ENCODE assay signal across 9 mouse cellular contexts in the genomic region with DNA sequence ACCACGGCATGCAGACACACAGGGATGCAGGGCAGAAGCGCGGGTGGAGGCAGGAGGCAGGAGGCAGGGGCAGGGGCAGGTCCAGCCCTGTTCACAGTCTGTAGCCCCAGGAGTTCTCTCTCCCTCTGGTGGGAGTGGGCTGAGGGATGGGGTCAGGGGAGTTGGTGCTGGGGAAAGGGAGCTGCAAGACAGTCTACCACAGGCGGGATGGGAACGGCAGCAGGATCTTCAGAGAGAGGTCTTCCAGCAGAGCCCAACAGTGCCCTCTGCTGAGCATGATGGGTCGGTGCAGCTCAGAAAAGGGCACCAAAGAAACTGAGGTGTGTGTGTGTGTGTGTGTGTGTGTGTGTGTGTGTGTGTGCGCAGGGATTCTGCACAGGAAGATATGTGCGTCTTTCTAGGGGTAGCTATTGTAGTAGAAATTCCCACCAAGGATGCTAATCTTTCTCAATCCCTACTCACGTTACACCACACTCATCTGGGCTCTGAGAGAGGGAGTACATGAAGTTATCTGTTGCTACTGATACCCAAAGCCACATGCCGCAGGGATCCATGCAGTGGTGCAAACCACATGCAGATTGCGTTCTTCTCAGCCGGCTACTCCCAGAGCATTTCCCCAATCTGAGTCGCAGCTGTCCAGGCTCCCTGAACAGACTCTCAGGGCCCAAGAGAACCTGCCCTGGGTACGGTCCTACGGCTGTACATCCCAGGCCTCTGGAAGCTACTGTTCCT.
DNase-seq lines count a peak whose midpoint lies in the region; ATAC-seq and TF ChIP-seq lines count a peak whose summit lies in the region.
"Had no signal": no experiment of that assay in that cellular context is flagged by ENCODE, and none has a peak within 500 bp of the region (broad histone marks: within the 10 kb centered on the region; RNA-seq: fewer than 3 reads in every experiment).

No protein-coding gene starts in this region.

- no peak for TF ChIP-seq EP300 in stomach, postnatal 0 days (optimal IDR thresholded peaks at IDR 0.05)

- H3K27me3 ChIP-seq in limb, embryonic 11.5 days (ENCODE audit: control insufficient read depth, insufficient read depth, low read length) = no peaks in the 10 kb centered on the region
- no peaks in the 10 kb centered on the region for H3K27me3 ChIP-seq in stomach, postnatal 0 days (ENCODE audit: control insufficient read depth, insufficient read depth, low read length)
- H3K27me3 ChIP-seq: embryonic facial prominence, embryonic 15.5 days had no signal

- DNase-seq in 3134 (ENCODE audit: extremely low read depth, insufficient read length, low spot score) = peak; percentile 64
- peak; percentile 91 for DNase-seq in NIH3T3 (ENCODE audit: low read depth)
- peak; percentile 58 to 83 for DNase-seq in cerebellum, postnatal 4 days (ENCODE audit: low spot score in 2 of 2)
- DNase-seq in gastrocnemius, postnatal 14 days = peak; percentile 71
- DNase-seq in kidney, adult 18-20 months = peak; percentile 77
- peak; percentile 76 for DNase-seq in limb, embryonic 11.5 days (ENCODE audit: low spot score)
- DNase-seq in stomach, postnatal 0 days (ENCODE audit: low spot score) = peak; percentile 74

- H3K9me3 ChIP-seq in limb, embryonic 11.5 days (ENCODE audit: control insufficient read depth, low read length) = no peaks in the 10 kb centered on the region
- no peaks in the 10 kb centered on the region for H3K9me3 ChIP-seq in stomach, postnatal 0 days (ENCODE audit: control insufficient read depth, low read length)
- H3K9me3 ChIP-seq: embryonic facial prominence, embryonic 15.5 days had no signal

- no peak for ATAC-seq in limb, embryonic 11.5 days (ENCODE audit: insufficient number of reproducible peaks, low FRiP score, low TSS enrichment, low read depth)
- ATAC-seq in monocyte, adult 5-6 weeks (replicated peaks; ENCODE audit: insufficient number of reproducible peaks, low FRiP score, low TSS enrichment, poor library complexity, severe bottlenecking) = peak; percentile 25
- ATAC-seq in stomach, postnatal 0 days (ENCODE audit: low FRiP score, low TSS enrichment) = no peak

- intact Hi-C loops in gastrocnemius, postnatal 14 days (cut with DNase I; ENCODE audit: low total_unique reads) = loop anchor here (2.0 kb wide), 1 partner anchor 100 kb away; no protein-coding TSS in a partner anchor

- peak; percentile 96 for TF ChIP-seq CTCF in stomach, postnatal 0 days (IDR thresholded peaks at IDR 0.05; ENCODE audit: low read depth)

- no peaks in the 10 kb centered on the region for H3K4me1 ChIP-seq in limb, embryonic 11.5 days (ENCODE audit: control insufficient read depth, insufficient read depth, low read length)
- peaks cover 9% of the 10 kb centered on the region; the same call in 1 of the 2 replicates for H3K4me1 ChIP-seq in stomach, postnatal 0 days (replicated peaks; ENCODE audit: control insufficient read depth, insufficient read depth)

- H3K4me3 ChIP-seq in limb, embryonic 11.5 days (ENCODE audit: low read depth, low read length) = no peak overlapping the region
- no peak overlapping the region for H3K4me3 ChIP-seq in stomach, postnatal 0 days (ENCODE audit: low read depth, low read length)
- H3K4me3 ChIP-seq: embryonic facial prominence, embryonic 15.5 days had no signal

- H3K9ac ChIP-seq in limb, embryonic 11.5 days (ENCODE audit: low read length) = no peak overlapping the region
- no peak overlapping the region for H3K9ac ChIP-seq in stomach, postnatal 0 days (ENCODE audit: low read length)
- H3K9ac ChIP-seq: embryonic facial prominence, embryonic 15.5 days had no signal

- H3K36me3 ChIP-seq in limb, embryonic 11.5 days (ENCODE audit: control insufficient read depth, insufficient read depth, low read length) = no peaks in the 10 kb centered on the region
- no peaks in the 10 kb centered on the region for H3K36me3 ChIP-seq in stomach, postnatal 0 days (ENCODE audit: control insufficient read depth, insufficient read depth, low read length)
- H3K36me3 ChIP-seq: embryonic facial prominence, embryonic 15.5 days had no signal

- 57% methylated on average over 15 of the region's 15 CpGs for WGBS in limb, embryonic 11.5 days
- WGBS in stomach, postnatal 0 days = 53% methylated on average over 15 of the region's 15 CpGs

- H3K4me2 ChIP-seq in limb, embryonic 11.5 days (ENCODE audit: low read depth, severe bottlenecking) = no peak overlapping the region
- no peak overlapping the region for H3K4me2 ChIP-seq in stomach, postnatal 0 days (replicated peaks; ENCODE audit: low read depth)
- H3K4me2 ChIP-seq: embryonic facial prominence, embryonic 15.5 days had no signal

- H3K27ac ChIP-seq in limb, embryonic 11.5 days (replicated peaks; ENCODE audit: low read depth, low read length) = no peak overlapping the region
- H3K27ac ChIP-seq in stomach, postnatal 0 days (replicated peaks) = no peak overlapping the region
- H3K27ac ChIP-seq: embryonic facial prominence, embryonic 15.5 days had no signal
